Mouse (Mus musculus) stomach, postnatal 0 days (tissue): ENCODE measurements around the gene Kank1.

Experiments used
- CTCF ChIP-seq: IDR thresholded peaks from 2 replicates; pipeline ENCODE4 v1.5.1; 2016; ENCODE audit warnings: antibody characterized with exemption, low read depth, mild to moderate bottlenecking, moderate library complexity
- EP300 ChIP-seq: optimal IDR thresholded peaks from 2 replicates; pipeline ENCODE3; 2016; ENCODE audit warnings: antibody characterized with exemption

DNA sequence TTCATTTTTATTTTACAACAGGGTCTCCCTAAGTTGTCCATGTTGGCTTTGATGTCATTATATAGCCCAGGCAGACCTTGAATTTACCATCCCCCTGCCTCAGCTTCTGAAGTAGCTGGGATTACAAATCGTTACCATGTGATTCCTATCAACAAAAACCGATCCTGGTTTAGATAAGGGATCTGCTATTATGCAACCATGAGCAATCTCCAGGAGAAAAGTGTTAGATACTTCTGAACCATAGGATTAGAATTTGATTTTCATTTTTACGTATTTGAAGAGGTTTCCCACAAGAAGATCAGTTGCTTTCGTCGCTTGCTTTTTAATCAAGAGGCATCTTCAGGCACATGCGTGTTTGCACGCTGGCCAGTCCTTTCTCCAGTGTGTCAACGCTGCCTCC lies 224.0 kb downstream of the Kank1 start:
- no peak for TF ChIP-seq CTCF
- TF ChIP-seq EP300: no peak
